Mouse (Mus musculus) midbrain, embryonic 16.5 days (tissue): ENCODE data around the gene Rnf43. TPM values are rescaled to one million over a fixed set of nuclear protein-coding genes. Genes with fewer than 3 reads are reported as not detected.

ENCODE experiments used
- ATAC-seq: fragments of 200-750 bp; cut with Nextera tagmentation; 2 replicates; pipeline ENCODE4 v1.8.0; 2017; ENCODE audit warnings: moderate TSS enrichment
- H3K27ac ChIP-seq: fragments of 300-500 bp; sonication (generic); 2 replicates; pipeline ENCODE4 v1.5.1; 2014; ENCODE audit warnings: mild to moderate bottlenecking, low read length, mixed read lengths
- H3K27me3 ChIP-seq: fragments of 300-500 bp; sonication (generic); 2 replicates; pipeline ENCODE4 v1.6.1; 2014; ENCODE audit warnings: low read depth, low read length, mixed read lengths; ENCODE audit not compliant: control insufficient read depth, insufficient read depth
- H3K36me3 ChIP-seq: fragments of 300-500 bp; sonication (generic); 2 replicates; pipeline ENCODE4 v1.6.1; 2014; ENCODE audit warnings: mild to moderate bottlenecking, low read length, moderate library complexity, mixed read lengths; ENCODE audit not compliant: control insufficient read depth, insufficient read depth
- H3K4me1 ChIP-seq: fragments of 300-500 bp; sonication (generic); 2 replicates; pipeline ENCODE4 v1.6.1; 2014; ENCODE audit warnings: mild to moderate bottlenecking, low read length, mixed read lengths; ENCODE audit not compliant: control insufficient read depth, insufficient read depth
- H3K4me2 ChIP-seq: fragments of 300-500 bp; sonication (generic); 2 replicates; pipeline ENCODE4 v1.6.1; 2014; ENCODE audit warnings: mild to moderate bottlenecking, low read length, mixed read lengths
- H3K4me3 ChIP-seq: fragments of 300-500 bp; sonication (generic); 2 replicates; pipeline ENCODE4 v1.5.1; 2014; ENCODE audit warnings: low read depth, mild to moderate bottlenecking, low read length, moderate library complexity, mixed read lengths
- H3K9ac ChIP-seq: fragments of 300-500 bp; sonication (generic); 2 replicates; pipeline ENCODE4 v1.6.1; 2014; ENCODE audit warnings: low read depth, low read length, mixed read lengths
- H3K9me3 ChIP-seq: fragments of 300-500 bp; sonication (generic); replicated peaks from 2 replicates; pipeline ENCODE4 v1.6.1; 2014; ENCODE audit warnings: mild to moderate bottlenecking, low read length, mixed read lengths; ENCODE audit not compliant: control insufficient read depth, poor library complexity, severe bottlenecking
- WGBS: fragments of 180-500 bp; shearing (Covaris S2); extraction: QIAGEN DNeasy Blood & Tissue Kit; methylation state at CpG from one replicate; pipeline ENCODE4 v1.1.7; 2014; 5-methylcytosine and 5-hydroxymethylcytosine counted together
- microRNA counts: library from miRNA; unstranded; fragments of <30 nt; microRNA quantifications from one replicate; lab custom pipeline; 2016
- microRNA-seq: library from miRNA; unstranded; fragments of <30 nt; microRNA quantifications from one replicate; pipeline ENCODE4, GENCODE M21; 2017
- polyA plus RNA-seq: library from polyadenylated mRNA; unstranded; fragments of >200 nt; fragmentation: Nextera tagmentation; extraction: Ambion mirVana; gene quantifications from 2 replicates; pipeline ENCODE4 v1.2.1, GENCODE M21; 2015

The Rnf43 gene
- polyA plus RNA-seq, 1 experiment from 2014 or later, result 0.68 TPM

GRCm38 (mm10) chr11:87778915-87779314, 116.4 kb downstream of the Rnf43 start:
- 40% methylated on average over 12 of the region's 12 CpGs for WGBS
- Histone ChIP-seq H3K9ac (no peak overlapping the region), H3K4me3 (no peak overlapping the region), H3K27ac (no peak overlapping the region), H3K27me3 (no peaks in the 10 kb centered on the region), H3K4me1 (no peaks in the 10 kb centered on the region; the same call in 1 of the 2 replicates), H3K36me3 (peaks cover 38% of the 10 kb centered on the region), H3K9me3 (no peaks in the 10 kb centered on the region), H3K4me2 (peak overlapping the region; percentile 47; the same call in 1 of the 2 replicates)
- ATAC-seq, result peak; percentile 16; the same call in 1 of the 2 replicates

GRCm38 (mm10) chr11:87779392-87779791, 116.9 kb downstream of the Rnf43 start:
- no peaks in the 10 kb centered on the region for H3K9me3 ChIP-seq
- H3K27ac ChIP-seq, result no peak overlapping the region
- no peak overlapping the region for H3K9ac ChIP-seq
- no peak for ATAC-seq
- H3K27me3 ChIP-seq, result no peaks in the 10 kb centered on the region
- H3K36me3 ChIP-seq, result peaks cover 38% of the 10 kb centered on the region
- no peak overlapping the region for H3K4me3 ChIP-seq
- H3K4me2 ChIP-seq, result no peak overlapping the region
- WGBS, result 87% methylated on average over 4 of the region's 4 CpGs
- no peaks in the 10 kb centered on the region; the same call in 1 of the 2 replicates for H3K4me1 ChIP-seq

GRCm38 (mm10) chr11:87780130-87780529, 117.6 kb downstream of the Rnf43 start:
- Histone ChIP-seq H3K4me3 (no peak overlapping the region), H3K4me2 (no peak overlapping the region), H3K9me3 (no peaks in the 10 kb centered on the region), H3K4me1 (no peaks in the 10 kb centered on the region; the same call in 1 of the 2 replicates), H3K27me3 (no peaks in the 10 kb centered on the region), H3K36me3 (peaks cover 40% of the 10 kb centered on the region), H3K9ac (no peak overlapping the region), H3K27ac (no peak overlapping the region)
- WGBS, result 79% methylated on average over 8 of the region's 8 CpGs
- ATAC-seq, result no peak

MicroRNAs within 50 kb of the gene (microRNA counts, 519-probe panel; counts per million panel counts)
- 2,315 counts per million, percentile 69 among the panel's probes with 10 or more counts for microRNA mmu-miR-142-3p (lab: Ali Mortazavi, UCI)
- microRNA mmu-miR-142-5p (lab: Ali Mortazavi, UCI), result 2,983 counts per million, percentile 87 among the panel's probes with 10 or more counts

Small RNA genes lying within 50 kb of the gene (microRNA-seq; reads per million reads assigned to microRNA genes)
- gene Mir142 (not detected), gene Mir142b (not detected)

Other genes starting within 250 kb of the Rnf43 start
- gene Gm11492, start 96.1 kb upstream of the Rnf43 start, polyA plus RNA-seq, result not detected in 2 replicates
- gene Sept4, start 93.8 kb upstream of the Rnf43 start, polyA plus RNA-seq, result 32.5 and 33.6 TPM in 2 replicates
- 54.5 and 58.2 TPM in 2 replicates for gene Mtmr4, start 70.6 kb upstream of the Rnf43 start, polyA plus RNA-seq
- 0.39 and 0.57 TPM in 2 replicates for gene Hsf5, start 45.6 kb upstream of the Rnf43 start, polyA plus RNA-seq
- gene Supt4a, start 74.8 kb downstream of the Rnf43 start, polyA plus RNA-seq, result 127 TPM in 2 replicates
- gene Tspoap1, start 97.8 kb downstream of the Rnf43 start, polyA plus RNA-seq, result 62.6 and 68.5 TPM in 2 replicates
- gene Mpo, start 130.9 kb downstream of the Rnf43 start, polyA plus RNA-seq, result 0.08 and 0.22 TPM in 2 replicates
- 1.9 and 3.8 TPM in 2 replicates for gene Lpo, start 165.6 kb downstream of the Rnf43 start, polyA plus RNA-seq
- gene Mks1, start 190.5 kb downstream of the Rnf43 start, polyA plus RNA-seq, result 11.0 and 13.2 TPM in 2 replicates
- 0.34 and 0.57 TPM in 2 replicates for gene Epx, start 212.8 kb downstream of the Rnf43 start, polyA plus RNA-seq
- gene Olfr462, start 229.5 kb downstream of the Rnf43 start, polyA plus RNA-seq, result not detected in 2 replicates
- not detected in 2 replicates for gene Olfr463, start 234.7 kb downstream of the Rnf43 start, polyA plus RNA-seq